Mouse (Mus musculus): Measurements from ENCODE around the gene Mat2a. TPM values are rescaled to one million over a fixed set of nuclear protein-coding genes. Genes with fewer than 3 reads are reported as not detected.

Gene Mat2a
- polyA plus RNA-seq (2012; ENCODE audit: low replicate concordance) = 16.3 and 150 TPM in 2 replicates

GRCm38 (mm10) chr6:72439355-72440185 is at the start of gene Mat2a:
Gene Mat2a (minus strand): TSS chr6:72439558.

GRCm38 (mm10) chr6:72414076-72414756 is 25.1 kb downstream of the Mat2a start, which contains the start of gene Ggcx:
Gene Ggcx (plus strand): TSS chr6:72414308.

GRCm38 (mm10) chr6:72389941-72390771 is 49.2 kb downstream of the Mat2a start, which contains the start of gene Vamp8:
Gene Vamp8 (minus strand): TSS chr6:72390703.

Other genes starting within 250 kb of the Mat2a start
- 0.19 and 0.72 TPM in 2 replicates for gene Atoh8, start 204.0 kb downstream of the Mat2a start, polyA plus RNA-seq (2012; ENCODE audit: low replicate concordance)
- gene Sftpb, start 134.9 kb downstream of the Mat2a start, polyA plus RNA-seq (2012; ENCODE audit: low replicate concordance) = not detected in 2 replicates
- gene Usp39, start 94.4 kb downstream of the Mat2a start, polyA plus RNA-seq (2012; ENCODE audit: low replicate concordance) = 15.1 and 16.2 TPM in 2 replicates
- 17.1 and 52.7 TPM in 2 replicates for gene 0610030E20Rik, start 92.2 kb downstream of the Mat2a start, polyA plus RNA-seq (2012; ENCODE audit: low replicate concordance)
- 6.4 and 15.2 TPM in 2 replicates for gene Tmem150a, start 84.1 kb downstream of the Mat2a start, polyA plus RNA-seq (2012; ENCODE audit: low replicate concordance)
- gene Rnf181, start 72.6 kb downstream of the Mat2a start, polyA plus RNA-seq (2012; ENCODE audit: low replicate concordance) = 14.2 and 93.1 TPM in 2 replicates
- gene Vamp5, start 59.1 kb downstream of the Mat2a start, polyA plus RNA-seq (2012; ENCODE audit: low replicate concordance) = 32.7 and 47.3 TPM in 2 replicates
- 21.3 and 54.2 TPM in 2 replicates for gene Vamp8, start 48.9 kb downstream of the Mat2a start, polyA plus RNA-seq (2012; ENCODE audit: low replicate concordance)
- gene Ggcx, start 25.2 kb downstream of the Mat2a start, polyA plus RNA-seq (2012; ENCODE audit: low replicate concordance) = 5.9 and 7.0 TPM in 2 replicates
- gene Sh2d6, start 82.1 kb upstream of the Mat2a start, polyA plus RNA-seq (2012; ENCODE audit: low replicate concordance) = not detected in 2 replicates
- gene Capg, start 104.8 kb upstream of the Mat2a start, polyA plus RNA-seq (2012; ENCODE audit: low replicate concordance) = 31.6 and 60.9 TPM in 2 replicates
- 27.5 and 32.1 TPM in 2 replicates for gene Elmod3, start 158.9 kb upstream of the Mat2a start, polyA plus RNA-seq (2012; ENCODE audit: low replicate concordance)
- gene Retsat, start 158.9 kb upstream of the Mat2a start, polyA plus RNA-seq (2012; ENCODE audit: low replicate concordance) = 2.9 and 19.0 TPM in 2 replicates
- 0.92 and 4.6 TPM in 2 replicates for gene Tgoln1, start 177.4 kb upstream of the Mat2a start, polyA plus RNA-seq (2012; ENCODE audit: low replicate concordance)